Mouse (Mus musculus): ENCODE measurements around the gene Galk2.

Galk2 gene

DNA sequence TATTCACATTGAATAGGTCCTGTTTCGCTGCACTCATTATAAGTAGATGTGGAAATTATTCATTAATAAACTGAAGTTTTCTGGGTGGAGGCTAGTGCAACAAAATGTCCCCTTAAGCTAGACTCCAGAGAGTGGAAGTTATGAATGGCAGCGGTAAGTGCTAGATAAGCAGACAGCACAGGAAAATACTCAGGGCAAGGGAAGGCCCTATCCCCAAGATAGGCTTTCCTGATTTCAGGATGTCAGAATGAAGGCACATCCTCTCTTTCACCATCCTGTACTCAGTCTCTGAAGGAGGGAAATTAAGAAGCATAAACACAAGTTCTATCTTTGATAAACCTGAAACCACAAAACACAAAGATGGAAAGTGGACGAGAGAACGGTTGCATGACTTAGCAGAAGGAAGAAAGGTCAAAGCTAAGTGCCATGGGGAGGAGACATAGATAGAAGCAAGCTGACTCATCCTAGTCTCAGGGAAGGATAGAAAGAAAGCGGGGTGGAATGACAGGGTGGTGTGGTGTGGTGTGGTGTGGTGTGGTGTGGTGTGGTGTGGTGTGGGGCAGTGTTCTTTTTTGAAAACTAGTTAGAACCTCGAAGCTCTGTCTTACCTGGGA is 42.0 kb downstream of the Galk2 start:
- DNase-seq (ENCODE audit: low spot score in 2 of 2), result no peak

DNA sequence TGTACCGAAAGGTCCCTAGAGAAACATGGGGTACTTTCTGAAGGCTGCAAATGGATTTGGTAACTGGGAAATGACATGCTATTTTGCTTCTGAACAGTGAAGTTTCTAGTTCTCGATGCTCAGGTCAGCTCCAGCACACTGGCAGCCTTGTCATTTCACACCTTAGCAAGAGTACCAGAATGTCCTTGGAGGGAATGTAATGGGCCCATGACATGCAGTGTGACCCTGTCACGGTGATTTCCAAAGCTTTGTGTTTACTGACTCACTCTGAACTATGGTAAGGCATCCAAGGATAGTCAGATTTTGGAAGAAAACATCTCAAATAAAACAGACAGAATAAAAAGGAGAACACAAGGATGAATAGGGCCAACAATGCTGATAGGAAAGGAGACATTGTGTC is 42.5 kb downstream of the Galk2 start:
- DNase-seq (ENCODE audit: low spot score in 2 of 2), result no peak

GRCm38 (mm10) chr2:125906407-125907066 is 47.6 kb downstream of the Galk2 start:
- no peak for DNase-seq (ENCODE audit: low spot score in 2 of 2)

DNA sequence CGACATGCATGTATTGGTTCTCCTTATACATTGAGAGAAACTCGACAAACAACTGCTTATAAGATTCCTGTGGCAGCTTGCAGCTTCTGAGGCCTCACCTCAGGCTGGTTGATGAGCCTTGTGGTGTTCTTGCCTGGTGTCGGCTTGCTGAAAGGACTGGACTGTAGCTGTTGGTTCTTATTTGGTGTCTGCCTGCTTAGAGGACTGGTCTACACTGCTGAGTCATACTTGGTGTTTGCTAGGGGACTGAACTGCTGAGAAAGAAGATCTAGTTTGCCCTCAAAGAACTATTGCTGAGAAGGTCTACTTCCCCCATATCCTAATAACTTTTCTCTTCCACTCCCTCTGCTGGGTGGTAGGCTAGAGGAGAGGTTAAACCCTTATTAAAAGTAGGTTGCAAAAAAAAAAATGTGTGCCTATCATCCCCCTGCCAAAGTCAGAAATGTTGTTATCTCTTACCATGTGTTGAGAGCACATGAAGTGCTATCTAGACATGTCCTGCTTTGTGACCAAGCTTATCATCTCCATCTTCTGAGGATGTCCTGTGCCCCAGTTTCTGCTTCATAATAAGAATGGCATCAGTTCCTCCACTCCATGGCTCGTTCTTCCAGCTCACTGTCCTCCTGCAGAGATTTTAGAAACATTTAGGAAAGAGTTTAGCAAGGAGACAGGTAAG is 48.8 kb downstream of the Galk2 start:
- DNase-seq (ENCODE audit: low spot score in 2 of 2), result no peak

- DNase-seq (ENCODE audit: low spot score in 2 of 2), result no peak
Measured at GRCm38 (mm10) chr2:125914167-125914566, 55.3 kb downstream of the Galk2 start.

GRCm38 (mm10) chr2:125914713-125915112 is 55.8 kb downstream of the Galk2 start:
- no peak for DNase-seq (ENCODE audit: low spot score in 2 of 2)

GRCm38 (mm10) chr2:125916652-125917296 is 57.9 kb downstream of the Galk2 start:
- no peak for DNase-seq (ENCODE audit: low spot score in 2 of 2)

- no peak for DNase-seq (ENCODE audit: low spot score in 2 of 2)
Measured at GRCm38 (mm10) chr2:125917297-125917679, 58.4 kb downstream of the Galk2 start.

DNA sequence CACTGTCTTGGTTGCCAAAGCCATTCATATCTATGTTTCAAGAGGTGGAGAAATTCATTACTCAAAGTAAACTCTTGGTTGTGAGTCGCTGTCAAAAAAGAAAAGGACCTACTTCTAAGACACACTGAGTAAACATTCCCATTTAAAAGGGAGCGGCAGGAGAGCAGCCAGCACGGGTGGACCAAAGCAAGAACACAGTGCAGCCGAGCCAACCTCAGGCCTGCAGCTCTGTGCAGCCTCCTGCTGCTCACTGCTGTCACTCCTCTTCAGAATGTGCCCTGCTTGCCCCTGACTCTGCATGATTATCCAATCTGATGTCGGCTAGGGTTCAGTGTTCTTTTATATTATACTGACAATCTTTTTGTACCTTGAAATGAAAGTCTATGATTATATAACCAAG is 62.4 kb downstream of the Galk2 start:
- DNase-seq (ENCODE audit: low spot score in 2 of 2), result no peak

DNA sequence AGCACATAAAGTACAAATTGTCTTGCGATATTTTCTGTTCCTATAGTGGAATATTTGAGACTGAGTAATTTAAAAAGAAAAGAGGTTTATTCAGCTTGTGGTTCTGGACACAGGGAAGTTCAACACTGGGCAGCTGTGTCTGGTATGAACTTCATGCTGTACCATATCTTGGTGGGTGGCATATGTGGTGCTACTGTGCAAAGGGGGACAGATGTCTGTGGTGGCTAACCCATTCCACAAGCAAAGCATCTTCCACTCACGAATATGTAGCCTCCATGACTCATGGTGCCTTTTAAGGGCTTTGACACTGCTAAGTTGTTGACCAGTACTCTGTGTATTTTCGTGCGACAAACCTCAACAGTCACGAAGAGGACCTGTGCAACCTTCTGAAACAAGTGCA is 63.2 kb downstream of the Galk2 start:
- no peak for DNase-seq (ENCODE audit: low spot score in 2 of 2)

GRCm38 (mm10) chr2:125922877-125923276 is 64.0 kb downstream of the Galk2 start:
- no peak for DNase-seq (ENCODE audit: low spot score in 2 of 2)

GRCm38 (mm10) chr2:125923346-125923745 is 64.4 kb downstream of the Galk2 start:
- no peak for DNase-seq (ENCODE audit: low spot score in 2 of 2)

DNA sequence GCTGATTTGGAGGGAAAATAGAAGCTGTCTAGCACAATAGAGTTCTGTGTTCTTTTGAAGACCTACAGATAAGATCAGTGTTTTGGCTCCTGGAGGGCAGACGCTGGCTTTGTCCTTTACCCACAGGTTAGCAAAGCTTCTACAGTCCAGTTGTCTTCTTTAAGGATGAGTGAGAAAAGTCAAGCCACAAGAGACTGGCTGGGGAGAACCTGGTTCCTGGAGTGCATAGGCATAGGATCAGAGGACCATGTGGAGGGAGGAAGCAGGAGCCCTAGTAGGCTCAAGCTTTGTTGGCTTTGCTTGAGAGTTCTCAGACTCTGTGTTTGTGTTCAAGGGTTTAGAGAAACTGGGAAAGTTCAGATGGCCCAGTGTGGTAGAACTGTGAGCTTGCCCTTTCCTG is 65.6 kb downstream of the Galk2 start:
- DNase-seq (ENCODE audit: low spot score in 2 of 2), result no peak

DNA sequence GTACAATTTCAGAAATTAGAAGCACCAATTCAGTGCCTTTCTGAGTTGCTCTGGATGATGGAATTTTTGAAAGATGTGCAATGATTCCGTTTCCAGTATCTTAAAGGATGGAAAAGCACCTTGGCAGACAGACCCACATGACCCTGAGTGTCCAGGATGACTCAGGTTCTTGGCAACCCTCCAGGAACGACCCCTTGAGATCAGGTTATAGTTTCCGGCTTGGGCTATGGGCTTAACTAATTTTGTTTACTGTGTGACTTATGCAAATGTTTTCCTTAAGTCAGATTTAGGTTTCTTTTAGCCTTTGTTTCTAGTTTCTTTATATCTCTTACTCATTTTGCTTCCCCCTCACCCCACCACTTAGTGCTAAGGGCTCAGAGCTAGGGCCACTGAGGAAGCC is 66.2 kb downstream of the Galk2 start:
- DNase-seq (ENCODE audit: low spot score in 2 of 2), result no peak

GRCm38 (mm10) chr2:125929396-125929795 is 70.5 kb downstream of the Galk2 start:
- DNase-seq (ENCODE audit: low spot score in 2 of 2), result no peak

GRCm38 (mm10) chr2:125929872-125930271 is 71.0 kb downstream of the Galk2 start:
- DNase-seq (ENCODE audit: low spot score in 2 of 2), result no peak

- no peak for DNase-seq (ENCODE audit: low spot score in 2 of 2)
Measured at GRCm38 (mm10) chr2:125931193-125931592, 72.3 kb downstream of the Galk2 start.

- DNase-seq (ENCODE audit: low spot score in 2 of 2), result no peak
Measured at GRCm38 (mm10) chr2:125932734-125933133, 73.8 kb downstream of the Galk2 start.

GRCm38 (mm10) chr2:125933977-125934376 is 75.1 kb downstream of the Galk2 start:
- no peak for DNase-seq (ENCODE audit: low spot score in 2 of 2)

GRCm38 (mm10) chr2:125936396-125936795 is 77.5 kb downstream of the Galk2 start:
- no peak for DNase-seq (ENCODE audit: low spot score in 2 of 2)

GRCm38 (mm10) chr2:125938993-125939642 is 80.2 kb downstream of the Galk2 start:
- no peak for DNase-seq (ENCODE audit: low spot score in 2 of 2)

DNA sequence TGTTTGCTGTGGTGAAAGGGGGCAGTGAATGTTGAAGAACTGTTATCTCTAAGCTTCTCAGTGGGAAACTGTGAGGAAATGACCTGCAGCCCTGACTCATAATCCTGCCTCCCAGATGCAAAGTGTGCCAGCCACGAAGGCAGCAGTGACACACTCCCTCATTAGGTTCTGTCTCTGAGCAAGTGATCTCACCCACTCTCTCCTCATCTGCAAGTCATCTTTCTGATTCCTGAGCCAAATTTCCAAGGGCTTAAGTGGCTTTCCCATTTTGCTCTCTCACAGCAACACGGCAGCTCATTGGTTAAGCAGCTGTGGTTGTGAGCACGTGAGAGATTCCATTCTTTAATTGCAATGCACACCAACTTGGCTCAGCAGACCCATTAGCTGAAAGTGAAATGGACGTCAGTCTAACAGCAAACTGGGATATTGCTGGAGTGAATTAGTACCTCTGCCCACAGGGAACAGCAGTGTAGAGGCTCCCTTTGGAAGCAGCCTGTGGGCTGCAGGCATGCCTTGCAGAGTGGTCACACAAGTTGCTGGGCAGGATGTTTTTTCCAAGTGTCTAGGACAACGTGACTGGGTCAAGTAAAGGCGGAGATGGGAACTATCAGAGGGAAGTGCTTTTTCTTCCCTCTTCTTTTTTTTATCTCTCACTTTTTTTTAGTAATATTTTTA is 82.3 kb downstream of the Galk2 start:
- DNase-seq (ENCODE audit: low spot score in 2 of 2), result no peak
